Mouse (Mus musculus) MEL (cell line): ENCODE measurements at regions not wholly inside any gene's neighbourhood (a gene's known extent, or its start where the extent isn't known, plus 50 kb on each side); places are given as distances from the start of the nearest gene placed in this dataset.

ENCODE experiments used
- CHD1 ChIP-seq: IDR thresholded peaks from 2 replicates; pipeline ENCODE4 v1.6.1; 2012; ENCODE audit warnings: low read depth, mild to moderate bottlenecking, inconsistent platforms, low read length, improper control_type of control experiment
- CHD2 ChIP-seq: IDR thresholded peaks from 2 replicates; pipeline ENCODE4 v1.6.1; 2011; ENCODE audit warnings: low read length, improper control_type of control experiment
- CTCF ChIP-seq, 3 experiments: IDR thresholded peaks in 2 of 3; conservative IDR thresholded peaks in 1 of 3; 2 replicates each; pipeline ENCODE4 v1.5.1; 2011 to 2012; ENCODE audit warnings: low read length in 3 of 3, low read depth in 2 of 3, mild to moderate bottlenecking in 2 of 3, improper control_type of control experiment in 1 of 3, inconsistent platforms in 1 of 3, mixed read lengths in 1 of 3, moderate library complexity in 1 of 3; ENCODE audit not compliant: control insufficient read depth in 1 of 3, insufficient read depth in 1 of 3, poor library complexity in 1 of 3, severe bottlenecking in 1 of 3
- E2F4 ChIP-seq: IDR thresholded peaks from 2 replicates; pipeline ENCODE4 v1.6.1; 2011; ENCODE audit warnings: low read depth, low read length, improper control_type of control experiment, borderline replicate concordance
- EP300 ChIP-seq, 2 experiments: IDR thresholded peaks; 2 replicates each; pipeline ENCODE4 v1.6.1; 2011; ENCODE audit warnings: improper control_type of control experiment in 2 of 2, low read length in 2 of 2, low read depth in 1 of 2, mild to moderate bottlenecking in 1 of 2
- ETS1 ChIP-seq: IDR thresholded peaks from 2 replicates; pipeline ENCODE4 v1.6.1; 2012; ENCODE audit warnings: low read depth, mild to moderate bottlenecking, inconsistent platforms, low read length, improper control_type of control experiment, moderate library complexity
- HCFC1 ChIP-seq: IDR thresholded peaks from 2 replicates; pipeline ENCODE4 v1.6.1; 2012; ENCODE audit warnings: low read depth, mild to moderate bottlenecking, inconsistent platforms, low read length, improper control_type of control experiment, moderate library complexity
- POLR2A ChIP-seq, 2 experiments: IDR thresholded peaks; 2 replicates each; pipeline ENCODE4 v1.6.1; 2011 to 2012; ENCODE audit warnings: low read length in 2 of 2, mild to moderate bottlenecking in 2 of 2, control low read depth in 1 of 2, improper control_type of control experiment in 1 of 2, low read depth in 1 of 2, moderate library complexity in 1 of 2; ENCODE audit not compliant: control insufficient read depth in 1 of 2, insufficient read depth in 1 of 2, poor library complexity in 1 of 2
- TCF12 ChIP-seq: IDR thresholded peaks from 2 replicates; pipeline ENCODE4 v1.6.1; 2014; ENCODE audit warnings: low read depth, mild to moderate bottlenecking, inconsistent platforms, low read length, improper control_type of control experiment, moderate library complexity
- UBTF ChIP-seq: IDR thresholded peaks from 2 replicates; pipeline ENCODE4 v1.6.1; 2012; ENCODE audit warnings: low read depth, mild to moderate bottlenecking, inconsistent platforms, low read length, improper control_type of control experiment, moderate library complexity, borderline replicate concordance; ENCODE audit not compliant: insufficient read depth
- USF1 ChIP-seq: IDR thresholded peaks from 2 replicates; pipeline ENCODE4 v1.6.1; 2014; ENCODE audit warnings: low read depth, mild to moderate bottlenecking, inconsistent platforms, low read length, improper control_type of control experiment, moderate library complexity
- ZC3H11A ChIP-seq: IDR thresholded peaks from 2 replicates; pipeline ENCODE4 v1.6.1; 2012; ENCODE audit warnings: low read depth, mild to moderate bottlenecking, inconsistent platforms, low read length, improper control_type of control experiment

- TF ChIP-seq UBTF: no peak
- TF ChIP-seq CTCF (IDR thresholded peaks at IDR 0.05 in 2 of 3, conservative IDR thresholded peaks at IDR 0.05 in 1 of 3; ENCODE audit: control insufficient read depth in 1 of 3, insufficient read depth in 1 of 3, low read depth in 2 of 3, low read length in 3 of 3, poor library complexity in 1 of 3, severe bottlenecking in 1 of 3): no peak
- no peak for TF ChIP-seq HCFC1
- TF ChIP-seq EP300 (IDR thresholded peaks at IDR 0.05; ENCODE audit: low read depth in 1 of 2, low read length in 2 of 2): no peak
- no peak for TF ChIP-seq CHD2
- TF ChIP-seq ZC3H11A: no peak
- TF ChIP-seq POLR2A (IDR thresholded peaks at IDR 0.05; ENCODE audit: control insufficient read depth in 1 of 2, insufficient read depth in 1 of 2, low read depth in 1 of 2, low read length in 2 of 2, poor library complexity in 1 of 2): no peak
- TF ChIP-seq USF1: no peak
- TF ChIP-seq CHD1: no peak
- no peak for TF ChIP-seq TCF12
- TF ChIP-seq ETS1: no peak
- no peak for TF ChIP-seq E2F4
Measured at GRCm38 (mm10) chr8:9054801-9055200, 364.5 kb upstream of the Arglu1 start.
